Mouse (Mus musculus): ENCODE data around the gene Nlrc4.

GRCm38 (mm10) chr17:74389847-74390246, 69.1 kb downstream of the Nlrc4 start:
- TF ChIP-seq CTCF (IDR thresholded peaks at IDR 0.05; ENCODE audit: borderline replicate concordance, extremely low read depth, insufficient read depth, insufficient read length) (peak; percentile 26; the same call in 1 of the 2 replicates), POLR2A (IDR thresholded peaks at IDR 0.05; ENCODE audit: borderline replicate concordance, extremely low read depth, insufficient read depth, insufficient read length, poor library complexity, severe bottlenecking) (no peak)

Data from brain, embryonic 14.5 days (tissue).